Mouse (Mus musculus) hindbrain, postnatal 0 days (tissue): ENCODE measurements at regions not wholly inside any gene's neighbourhood (a gene's known extent, or its start where the extent isn't known, plus 50 kb on each side); places are given as distances from the start of the nearest gene placed in this dataset.
"Not testable (repeated sequence)": the region's sequence is repeated elsewhere in the genome, so short reads cannot be mapped to it uniquely, and the experiment has no call there.

Experiments
- ATAC-seq: fragments of 200-750 bp; cut with Nextera tagmentation; 2 replicates; pipeline ENCODE4 v1.8.0; 2017; ENCODE audit warnings: mild to moderate bottlenecking, moderate TSS enrichment, moderate library complexity
- DNase-seq: peaks from one replicate; pipeline ENCODE4 v3.0.0-alpha.2; 2015; ENCODE audit warnings: low spot score
- H3K27ac ChIP-seq: fragments of 300-500 bp; sonication (generic); 2 replicates; pipeline ENCODE4 v1.5.1; 2014; ENCODE audit warnings: mild to moderate bottlenecking
- H3K27me3 ChIP-seq: fragments of 300-500 bp; sonication (generic); 2 replicates; pipeline ENCODE4 v1.6.1; 2014; ENCODE audit warnings: low read length, mixed read lengths; ENCODE audit not compliant: insufficient read depth
- H3K36me3 ChIP-seq: fragments of 300-500 bp; sonication (generic); 2 replicates; pipeline ENCODE4 v1.6.1; 2014; ENCODE audit warnings: low read length, mixed read lengths; ENCODE audit not compliant: insufficient read depth
- H3K4me1 ChIP-seq: fragments of 300-500 bp; sonication (generic); 2 replicates; pipeline ENCODE4 v1.6.1; 2014; ENCODE audit warnings: antibody characterized with exemption, low read length, mixed read lengths; ENCODE audit not compliant: insufficient read depth
- H3K4me2 ChIP-seq: fragments of 300-500 bp; sonication (generic); 2 replicates; pipeline ENCODE4 v1.6.1; 2014; ENCODE audit warnings: low read depth, mild to moderate bottlenecking, low read length, moderate library complexity, mixed read lengths
- H3K4me3 ChIP-seq: fragments of 300-500 bp; sonication (generic); 2 replicates; pipeline ENCODE4 v1.5.1; 2014; ENCODE audit warnings: low read length
- H3K9ac ChIP-seq: fragments of 300-500 bp; sonication (generic); replicated peaks from 2 replicates; pipeline ENCODE4 v1.6.1; 2014; ENCODE audit warnings: mild to moderate bottlenecking, low read length, moderate library complexity, mixed read lengths
- H3K9me3 ChIP-seq: fragments of 300-500 bp; sonication (generic); 2 replicates; pipeline ENCODE4 v1.6.1; 2016; ENCODE audit warnings: low read length, mixed read lengths
- CTCF ChIP-seq: IDR thresholded peaks from 2 replicates; pipeline ENCODE4 v1.5.1; 2016; ENCODE audit warnings: antibody characterized with exemption, control low read depth, low read depth
- WGBS: fragments of 180-500 bp; shearing (Covaris S2); extraction: QIAGEN DNeasy Blood & Tissue Kit; methylation state at CpG from one replicate; pipeline ENCODE4 v1.1.7; 2014; 5-methylcytosine and 5-hydroxymethylcytosine counted together

- no peaks in the 10 kb centered on the region for H3K27me3 ChIP-seq
- ATAC-seq (no peak), DNase-seq (no peak)
- H3K27ac ChIP-seq, result no peak overlapping the region
- H3K4me3 ChIP-seq, result no peak overlapping the region
- no peak overlapping the region for H3K9ac ChIP-seq
- H3K9me3 ChIP-seq, result no peaks in the 10 kb centered on the region
- TF ChIP-seq CTCF, result no peak
- 89% methylated on average over 2 of the region's 2 CpGs for WGBS
- no peaks in the 10 kb centered on the region for H3K36me3 ChIP-seq
- no peaks in the 10 kb centered on the region for H3K4me1 ChIP-seq
- no peak overlapping the region for H3K4me2 ChIP-seq
These were observed 354.9 kb downstream of the Rprm start for GRCm38 (mm10) chr2:53730451-53730850.

- Histone ChIP-seq H3K27me3 (no peaks in the 10 kb centered on the region), H3K9ac (no peak overlapping the region), H3K36me3 (no peaks in the 10 kb centered on the region), H3K4me1 (no peaks in the 10 kb centered on the region), H3K27ac (no peak overlapping the region), H3K4me2 (no peak overlapping the region), H3K9me3 (no peaks in the 10 kb centered on the region), H3K4me3 (no peak overlapping the region)
- ATAC-seq (no peak), DNase-seq (no peak)
- no peak for TF ChIP-seq CTCF
- 89% methylated on average over 2 of the region's 2 CpGs for WGBS
These were observed 321.9 kb downstream of the Rprm start for GRCm38 (mm10) chr2:53763486-53763885.

GRCm38 (mm10) chr2:53782035-53782434, 303.3 kb downstream of the Rprm start:
- not testable (repeated sequence) for H3K9me3 ChIP-seq, H3K4me1 ChIP-seq, DNase-seq, ATAC-seq, H3K36me3 ChIP-seq, H3K27me3 ChIP-seq, H3K27ac ChIP-seq, H3K9ac ChIP-seq, H3K4me3 ChIP-seq, H3K4me2 ChIP-seq
- WGBS, result 84% methylated on average over 2 of the region's 6 CpGs

GRCm38 (mm10) chr2:53788599-53788998, 296.8 kb downstream of the Rprm start:
- WGBS, result 100% methylated on average over 2 of the region's 6 CpGs
- DNase-seq, H3K27ac ChIP-seq, H3K4me3 ChIP-seq, H3K36me3 ChIP-seq, H3K27me3 ChIP-seq, H3K4me1 ChIP-seq, ATAC-seq, H3K9ac ChIP-seq, H3K4me2 ChIP-seq, H3K9me3 ChIP-seq: not testable (repeated sequence)

- WGBS, result 71% methylated on average over 1 of the region's 1 CpGs
- no peak overlapping the region for H3K27ac ChIP-seq
- DNase-seq, result no peak
These were observed 288.7 kb downstream of the Rprm start for GRCm38 (mm10) chr2:53796605-53797004.

GRCm38 (mm10) chr2:53803666-53804065, 281.7 kb downstream of the Rprm start:
- Histone ChIP-seq H3K36me3 (no peaks in the 10 kb centered on the region), H3K9me3 (no peaks in the 10 kb centered on the region), H3K4me1 (no peaks in the 10 kb centered on the region), H3K9ac (no peak overlapping the region), H3K4me2 (no peak overlapping the region), H3K27me3 (no peaks in the 10 kb centered on the region), H3K27ac (no peak overlapping the region), H3K4me3 (no peak overlapping the region)
- DNase-seq (no peak), ATAC-seq (no peak)
- no peak for TF ChIP-seq CTCF

More at GRCm38 (mm10) chr2:53796605-53797004, 288.7 kb downstream of the Rprm start:
- H3K27me3 ChIP-seq, result no peaks in the 10 kb centered on the region
- H3K9ac ChIP-seq, result no peak overlapping the region
- no peak for ATAC-seq
- no peak for TF ChIP-seq CTCF
- H3K4me2 ChIP-seq, result no peak overlapping the region
- no peak overlapping the region for H3K4me3 ChIP-seq
- no peaks in the 10 kb centered on the region for H3K36me3 ChIP-seq
- H3K4me1 ChIP-seq, result no peaks in the 10 kb centered on the region
- H3K9me3 ChIP-seq, result no peaks in the 10 kb centered on the region

- ATAC-seq, result no peak
- Histone ChIP-seq H3K9me3 (no peaks in the 10 kb centered on the region), H3K36me3 (no peaks in the 10 kb centered on the region), H3K27me3 (no peaks in the 10 kb centered on the region), H3K4me1 (no peaks in the 10 kb centered on the region), H3K4me3 (no peak overlapping the region), H3K27ac (no peak overlapping the region), H3K9ac (no peak overlapping the region), H3K4me2 (no peak overlapping the region)
- no peak for DNase-seq
- WGBS, result 85% methylated on average over 1 of the region's 1 CpGs
- TF ChIP-seq CTCF, result no peak
These were observed 234.4 kb downstream of the Rprm start for GRCm38 (mm10) chr2:53850815-53851528.
